Mouse (Mus musculus) stomach, postnatal 0 days (tissue): ENCODE results near the gene Chgb. TPM values are rescaled to one million over a fixed set of nuclear protein-coding genes. Genes with fewer than 3 reads are reported as not detected.

Experiments used
- ATAC-seq: fragments of 200-750 bp; cut with Nextera tagmentation; 2 replicates; pipeline ENCODE4 v1.8.0; 2017; ENCODE audit not compliant: low FRiP score, low TSS enrichment
- DNase-seq: peaks from one replicate; pipeline ENCODE4 v3.0.0-alpha.2; 2016; ENCODE audit warnings: low spot score
- H3K27ac ChIP-seq: fragments of 300-500 bp; sonication (generic); replicated peaks from 2 replicates; pipeline ENCODE4 v1.5.1; 2014; ENCODE audit warnings: mild to moderate bottlenecking, control low read depth
- H3K27me3 ChIP-seq: fragments of 300-500 bp; sonication (generic); 2 replicates; pipeline ENCODE4 v1.6.1; 2014; ENCODE audit warnings: low read length; ENCODE audit not compliant: control insufficient read depth, insufficient read depth
- H3K36me3 ChIP-seq: fragments of 300-500 bp; sonication (generic); 2 replicates; pipeline ENCODE4 v1.6.1; 2014; ENCODE audit warnings: low read length, mixed read lengths; ENCODE audit not compliant: control insufficient read depth, insufficient read depth
- H3K4me1 ChIP-seq: fragments of 300-500 bp; sonication (generic); replicated peaks from 2 replicates; pipeline ENCODE4 v1.6.1; 2014; ENCODE audit warnings: antibody characterized with exemption; ENCODE audit not compliant: control insufficient read depth, insufficient read depth
- H3K4me2 ChIP-seq: fragments of 300-500 bp; sonication (generic); replicated peaks from 2 replicates; pipeline ENCODE4 v1.6.1; 2014; ENCODE audit warnings: low read depth, mild to moderate bottlenecking, control low read depth, moderate library complexity
- H3K4me3 ChIP-seq: fragments of 300-500 bp; sonication (generic); 2 replicates; pipeline ENCODE4 v1.5.1; 2014; ENCODE audit warnings: low read depth, low read length, control low read depth
- H3K9ac ChIP-seq: fragments of 300-500 bp; sonication (generic); 2 replicates; pipeline ENCODE4 v1.6.1; 2014; ENCODE audit warnings: mild to moderate bottlenecking, low read length, control low read depth, mixed read lengths
- H3K9me3 ChIP-seq: fragments of 300-500 bp; sonication (generic); 2 replicates; pipeline ENCODE4 v1.6.1; 2016; ENCODE audit warnings: low read length; ENCODE audit not compliant: control insufficient read depth
- CTCF ChIP-seq: IDR thresholded peaks from 2 replicates; pipeline ENCODE4 v1.5.1; 2016; ENCODE audit warnings: antibody characterized with exemption, low read depth, mild to moderate bottlenecking, moderate library complexity
- EP300 ChIP-seq: optimal IDR thresholded peaks from 2 replicates; pipeline ENCODE3; 2016; ENCODE audit warnings: antibody characterized with exemption
- WGBS: fragments of 180-500 bp; shearing (Covaris S2); extraction: QIAGEN DNeasy Blood & Tissue Kit; methylation state at CpG from one replicate; pipeline ENCODE4 v1.1.7; 2014; 5-methylcytosine and 5-hydroxymethylcytosine counted together
- polyA plus RNA-seq: library from polyadenylated mRNA; unstranded; fragments of >200 nt; fragmentation: Nextera tagmentation; extraction: Ambion mirVana; gene quantifications from 2 replicates; pipeline ENCODE4 v1.2.1, GENCODE M21; 2015

Chgb gene
- polyA plus RNA-seq = 9.3 and 9.5 TPM in 2 replicates

GRCm38 (mm10) chr2:132780978-132781377 lies at the start of gene Chgb:
TSS of gene Chgb (plus strand) at chr2:132781278.
- Histone ChIP-seq H3K9ac (no peak within 1 kb of the TSS), H3K27ac (no peak within 1 kb of the TSS), H3K36me3 (no peaks in the 10 kb centered on the region), H3K4me1 (0 out of 2 replicates have a peak, but pooled peaks cover 4% of the 10 kb centered on the region), H3K4me2 (peak within 1 kb of the TSS; percentile 55), H3K27me3 (no peaks in the 10 kb centered on the region), H3K4me3 (peak within 1 kb of the TSS; percentile 23; the same call in 1 of the 2 replicates), H3K9me3 (no peaks in the 10 kb centered on the region)
- ATAC-seq (no peak), DNase-seq (no peak)
- WGBS = 9% methylated on average over 4 of the region's 4 CpGs
- TF ChIP-seq CTCF = no peak
- TF ChIP-seq EP300 = no peak

- Histone ChIP-seq H3K27ac (no peak overlapping the region), H3K4me1 (no peaks in the 10 kb centered on the region), H3K4me2 (no peak overlapping the region), H3K27me3 (no peaks in the 10 kb centered on the region), H3K4me3 (no peak overlapping the region), H3K9me3 (no peaks in the 10 kb centered on the region), H3K36me3 (no peaks in the 10 kb centered on the region), H3K9ac (no peak overlapping the region)
- DNase-seq (no peak), ATAC-seq (no peak)
- WGBS = 45% methylated on average over 5 of the region's 5 CpGs
- TF ChIP-seq EP300 = no peak
- TF ChIP-seq CTCF = no peak
Observed at GRCm38 (mm10) chr2:132732940-132733339, 48.1 kb upstream of the Chgb start.

- DNase-seq (no peak), ATAC-seq (no peak)
- Histone ChIP-seq H3K36me3 (no peaks in the 10 kb centered on the region), H3K4me1 (no peaks in the 10 kb centered on the region), H3K4me3 (no peak overlapping the region), H3K27ac (no peak overlapping the region), H3K4me2 (no peak overlapping the region), H3K27me3 (no peaks in the 10 kb centered on the region), H3K9ac (no peak overlapping the region), H3K9me3 (no peaks in the 10 kb centered on the region)
- 92% methylated on average over 10 of the region's 10 CpGs for WGBS
- TF ChIP-seq CTCF = no peak
- no peak for TF ChIP-seq EP300
Observed at GRCm38 (mm10) chr2:132733603-132734573, 47.2 kb upstream of the Chgb start.

- WGBS = 63% methylated on average over 2 of the region's 2 CpGs
- no peaks in the 10 kb centered on the region for H3K36me3 ChIP-seq
- H3K4me2 ChIP-seq = no peak overlapping the region
- H3K9ac ChIP-seq = no peak overlapping the region
- no peak for ATAC-seq
- no peaks in the 10 kb centered on the region for H3K4me1 ChIP-seq
- TF ChIP-seq EP300 (no peak), CTCF (no peak)
- H3K27me3 ChIP-seq = no peaks in the 10 kb centered on the region
- DNase-seq = no peak
- H3K9me3 ChIP-seq = no peaks in the 10 kb centered on the region
- no peak overlapping the region for H3K4me3 ChIP-seq
- no peak overlapping the region for H3K27ac ChIP-seq
Observed at GRCm38 (mm10) chr2:132738816-132739432, 42.2 kb upstream of the Chgb start.

- no peak overlapping the region for H3K27ac ChIP-seq
- H3K4me3 ChIP-seq = no peak overlapping the region
- 66% methylated on average over 8 of the region's 8 CpGs for WGBS
- no peaks in the 10 kb centered on the region for H3K9me3 ChIP-seq
- H3K27me3 ChIP-seq = no peaks in the 10 kb centered on the region
- ATAC-seq (no peak), DNase-seq (no peak)
- H3K9ac ChIP-seq = no peak overlapping the region
- no peaks in the 10 kb centered on the region for H3K36me3 ChIP-seq
- TF ChIP-seq EP300 = no peak
- TF ChIP-seq CTCF = no peak
- no peak overlapping the region for H3K4me2 ChIP-seq
- no peaks in the 10 kb centered on the region for H3K4me1 ChIP-seq
Observed at GRCm38 (mm10) chr2:132741862-132742347, 39.2 kb upstream of the Chgb start.
